Mouse (Mus musculus): ENCODE results near the gene Trrap.
A peak's percentile ranks its signal among the peaks of the same experiment; 100 is the strongest.

The Trrap gene

DNA sequence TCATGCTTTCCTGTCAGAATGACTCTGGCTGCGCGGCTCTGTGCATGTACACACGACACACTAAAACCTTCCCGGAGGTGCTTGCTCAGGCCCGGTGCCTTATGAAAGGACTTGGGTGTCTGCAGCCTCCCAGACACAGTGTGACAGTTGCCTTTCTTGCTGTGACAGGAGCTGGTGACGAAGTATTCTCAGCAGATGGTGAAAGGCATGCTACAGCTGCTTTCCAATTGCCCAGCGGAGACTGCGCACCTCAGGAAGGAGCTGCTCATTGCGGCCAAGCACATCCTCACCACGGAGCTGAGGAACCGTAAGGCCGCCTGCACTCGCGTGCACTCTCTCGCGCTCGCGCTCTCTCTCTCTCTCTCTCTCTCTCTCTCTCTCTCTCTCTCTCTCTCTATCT lies 18.9 kb downstream of the Trrap start:
- no peak for DNase-seq

DNA sequence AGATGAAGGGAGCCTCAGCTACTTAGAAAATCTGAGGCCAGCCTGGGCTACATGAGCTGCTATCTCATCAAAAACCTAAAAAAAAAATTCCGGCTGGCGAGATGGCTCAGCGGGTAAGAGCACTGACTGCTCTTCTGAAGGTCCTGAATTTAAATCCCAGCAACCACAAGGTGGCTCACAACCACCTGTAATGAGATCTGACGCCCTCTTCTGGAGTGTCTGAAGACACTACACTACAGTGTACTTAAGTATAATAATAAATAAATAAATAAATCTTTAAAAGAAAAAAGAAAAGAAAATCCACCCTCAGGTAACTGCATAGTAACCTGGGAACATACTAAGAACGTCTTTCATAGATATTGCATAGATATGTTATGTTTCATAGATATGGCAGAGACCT lies 25.8 kb downstream of the Trrap start:
- DNase-seq = no peak

DNA sequence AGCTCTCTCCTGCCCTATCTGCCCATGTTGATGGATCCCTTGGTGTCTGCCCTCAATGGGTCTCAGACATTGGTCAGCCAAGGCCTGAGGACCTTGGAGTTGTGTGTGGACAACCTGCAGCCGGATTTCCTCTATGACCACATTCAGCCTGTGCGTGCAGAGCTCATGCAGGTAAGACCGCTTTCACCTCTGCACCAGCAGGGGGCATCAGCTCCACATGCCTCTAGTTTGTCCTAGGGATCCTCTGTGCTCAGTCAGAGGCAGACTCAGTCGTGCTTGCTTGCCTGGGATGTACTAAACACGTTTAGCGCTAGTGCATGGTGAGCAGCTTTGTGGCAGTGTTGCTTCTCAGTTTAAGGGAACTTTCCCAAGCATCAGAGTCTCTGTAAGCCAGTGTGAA lies 27.2 kb downstream of the Trrap start:
- DNase-seq = peak; percentile 30 to 57

DNA sequence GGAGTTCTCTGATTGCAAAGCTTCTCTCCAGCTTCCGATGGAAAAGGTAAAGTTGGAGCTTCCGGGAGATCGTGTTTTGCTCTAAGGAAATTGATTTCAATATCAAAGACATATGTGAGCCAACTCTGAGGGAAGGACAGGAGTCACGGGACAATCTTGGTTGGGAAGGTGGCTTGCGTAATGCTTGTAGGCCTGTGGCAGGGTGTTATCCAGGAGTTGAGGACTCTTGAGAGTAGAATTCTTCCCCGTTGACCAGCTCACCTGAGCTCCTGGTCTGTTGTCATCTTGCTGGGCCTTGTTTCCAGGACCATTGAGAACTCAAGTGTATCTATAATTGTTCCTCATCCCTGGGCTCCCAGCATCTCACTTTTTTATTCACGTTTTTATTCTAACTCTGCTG lies 29.6 kb downstream of the Trrap start:
- no peak for DNase-seq

DNA sequence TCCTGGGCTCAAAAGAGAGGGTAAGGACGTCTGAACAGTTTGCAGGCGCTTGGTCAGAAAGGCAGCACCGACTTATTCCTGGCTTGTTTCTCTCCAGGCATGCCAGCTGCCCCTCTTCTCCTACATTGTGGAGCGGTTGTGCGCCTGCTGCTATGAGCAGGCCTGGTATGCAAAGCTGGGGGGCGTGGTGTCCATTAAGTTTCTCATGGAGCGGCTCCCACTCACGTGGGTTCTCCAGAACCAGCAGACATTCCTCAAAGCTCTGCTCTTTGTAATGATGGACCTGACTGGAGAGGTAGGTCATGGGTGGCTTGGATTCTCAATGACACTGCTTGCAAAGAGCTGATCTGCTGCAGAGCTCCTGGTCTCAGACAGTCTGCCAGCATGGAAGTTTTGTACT lies 35.5 kb downstream of the Trrap start:
- no peak for DNase-seq

DNA sequence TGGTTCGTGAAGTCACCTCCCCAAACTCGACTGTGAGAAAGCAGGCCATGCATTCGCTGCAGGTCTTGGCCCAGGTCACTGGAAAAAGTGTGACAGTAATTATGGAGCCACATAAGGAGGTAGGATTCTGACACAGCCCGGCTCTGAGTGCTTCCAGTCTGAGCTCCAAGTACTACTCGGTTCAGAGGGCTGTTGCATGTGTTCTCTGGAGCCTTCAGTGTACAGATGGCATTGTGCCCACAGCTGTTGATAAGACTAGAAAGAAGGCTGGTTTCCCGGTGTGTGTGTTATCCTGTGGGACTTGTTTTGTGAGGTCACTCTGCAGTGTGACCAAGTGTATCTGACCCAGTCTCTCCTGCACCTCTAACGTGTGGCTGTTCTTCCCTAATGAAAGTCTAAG lies 36.6 kb downstream of the Trrap start:
- DNase-seq = no peak

DNA sequence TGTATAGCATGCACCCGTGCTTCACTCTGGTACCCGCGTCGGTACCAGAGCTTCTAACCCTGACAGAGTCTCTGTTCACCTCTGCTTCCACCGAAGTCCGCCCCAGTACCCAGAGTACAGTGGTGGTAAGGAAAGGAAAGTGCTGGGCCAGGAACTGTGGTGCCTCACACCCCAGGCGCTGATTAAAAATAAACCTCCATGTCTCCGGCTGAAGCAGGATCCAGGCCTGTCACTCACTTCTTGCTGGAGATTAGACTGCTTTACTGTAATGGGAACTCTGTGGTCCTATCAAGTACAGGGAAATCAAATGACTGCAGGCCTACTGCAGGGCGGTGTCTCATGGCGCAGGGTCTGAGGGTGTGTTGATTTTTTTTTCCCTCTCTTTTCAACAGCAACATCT lies 39.4 kb downstream of the Trrap start:
- no peak for DNase-seq

DNA sequence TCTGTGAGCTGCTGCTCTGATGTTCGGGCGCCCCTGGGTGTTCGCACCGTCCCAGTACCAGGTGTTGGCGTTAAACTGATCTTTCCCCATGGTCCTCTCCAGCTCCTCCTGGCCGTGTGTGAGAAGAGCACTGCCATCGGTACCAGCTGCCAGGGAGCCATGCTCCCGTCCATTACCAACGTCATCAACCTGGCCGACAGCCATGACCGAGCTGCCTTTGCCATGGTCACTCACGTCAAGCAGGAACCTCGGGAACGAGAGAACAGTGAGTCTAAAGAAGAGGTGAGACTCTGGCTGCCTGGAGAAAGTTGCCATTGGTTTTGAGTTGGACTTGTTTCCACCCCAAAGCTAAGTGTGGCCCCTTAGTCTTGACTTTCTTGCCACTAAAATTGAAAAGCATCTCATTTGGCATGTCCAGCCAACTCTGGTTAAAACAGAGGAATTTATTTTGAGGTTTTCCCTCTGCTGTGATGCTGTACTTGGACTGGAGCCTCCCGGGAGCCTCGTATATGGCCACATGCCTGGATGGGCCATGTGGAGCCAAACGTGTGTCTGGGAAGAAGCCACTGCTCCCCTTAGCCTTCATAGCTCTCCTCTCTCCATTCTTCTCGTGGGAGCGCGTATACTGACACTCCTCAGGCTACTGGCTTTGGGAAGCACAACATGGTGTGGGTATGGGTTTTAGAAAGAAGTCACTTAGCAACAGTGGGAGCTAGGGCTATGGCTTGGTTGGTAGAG lies 61.0 kb downstream of the Trrap start:
- DNase-seq = peak; percentile 69 to 82

DNA sequence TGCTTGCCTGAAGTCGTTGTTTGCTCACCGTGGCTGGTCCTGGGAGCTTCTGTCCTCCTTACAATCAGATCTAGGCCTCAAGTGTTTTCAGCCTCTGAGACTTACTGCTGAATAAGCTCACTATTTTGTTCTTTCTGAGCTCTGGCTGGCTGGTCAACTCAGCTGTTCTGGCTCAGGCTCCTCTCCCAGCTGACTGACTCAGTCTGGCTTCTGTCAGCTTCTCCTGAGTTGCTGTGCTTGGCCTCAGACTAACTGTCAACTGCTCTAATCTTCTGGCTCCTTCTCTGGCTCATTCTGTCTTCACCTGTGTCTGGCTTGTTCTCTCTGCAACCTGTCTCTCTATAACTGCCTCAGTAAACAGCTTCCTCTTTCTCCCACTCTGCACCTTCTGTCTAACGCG lies 62.1 kb downstream of the Trrap start:
- no peak for DNase-seq

DNA sequence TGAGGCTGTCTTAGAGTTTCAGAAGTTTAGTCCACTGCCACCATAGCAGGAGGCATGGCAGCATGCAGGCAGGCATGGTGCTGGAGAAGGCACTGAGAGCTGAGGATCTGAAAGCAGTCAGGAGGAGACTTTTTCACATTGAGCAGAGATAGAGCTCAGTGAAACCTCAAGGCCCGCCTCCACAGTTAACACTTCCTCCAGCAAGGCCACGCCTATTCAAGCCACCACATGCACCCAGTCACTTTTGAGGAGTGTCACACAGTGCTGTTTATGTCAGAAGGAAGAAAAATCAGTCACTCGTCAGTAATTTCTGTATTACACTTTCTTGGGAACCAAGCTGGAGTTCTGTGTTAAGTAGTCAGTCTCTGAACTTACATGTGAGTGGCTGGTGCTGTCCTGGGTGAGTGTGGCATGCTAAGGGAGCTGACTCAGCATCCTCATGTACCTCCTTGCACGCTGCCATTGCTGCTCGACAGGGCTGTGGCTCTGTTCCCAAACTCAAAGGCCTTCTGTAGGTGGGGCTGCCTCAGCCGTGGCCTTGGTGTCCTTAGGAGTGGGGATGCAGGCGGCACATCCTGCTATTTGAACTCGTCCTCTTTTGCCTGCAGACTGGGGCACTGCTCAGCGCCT lies 64.4 kb downstream of the Trrap start:
- DNase-seq = no peak

DNA sequence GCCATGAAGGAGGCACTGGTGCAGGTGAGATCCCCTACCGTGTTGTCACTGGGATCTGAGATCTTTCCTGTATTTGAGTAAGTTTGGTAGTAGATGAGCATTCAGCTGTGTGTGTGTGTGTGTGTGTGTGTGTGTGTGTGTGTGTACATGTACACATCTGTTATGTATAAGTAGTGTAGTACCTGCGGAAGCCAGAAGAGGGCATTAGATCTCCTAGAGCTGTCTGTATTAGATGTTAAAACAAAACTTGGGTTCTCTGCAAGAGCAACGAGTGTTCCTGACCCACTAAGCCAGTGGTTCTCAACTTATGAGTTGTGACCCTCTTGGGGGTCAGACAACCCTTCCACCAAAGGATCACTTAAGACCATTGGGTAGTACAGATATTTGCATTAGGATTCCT lies 68.6 kb downstream of the Trrap start:
- DNase-seq = peak in 1 of 2 experiments; percentile 48

DNA sequence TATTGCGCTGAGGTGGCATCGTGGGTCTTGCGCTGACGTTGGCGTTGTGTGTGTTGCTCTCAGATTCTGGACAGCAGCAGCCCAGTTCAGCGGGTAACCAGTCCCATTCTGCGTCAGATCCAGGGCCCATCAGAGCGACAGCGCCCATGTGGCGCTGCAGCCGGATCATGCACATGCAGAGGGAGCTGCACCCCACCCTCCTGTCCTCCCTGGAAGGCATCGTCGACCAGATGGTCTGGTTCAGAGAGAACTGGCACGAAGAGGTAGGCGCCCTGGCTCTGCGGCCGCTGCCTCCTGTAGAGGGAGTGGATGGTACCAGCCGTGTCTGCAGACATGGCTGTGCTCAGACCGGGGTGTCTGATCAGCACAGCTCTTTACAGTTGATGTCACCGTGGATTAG lies 77.8 kb downstream of the Trrap start:
- DNase-seq = peak; percentile 82 to 83

DNA sequence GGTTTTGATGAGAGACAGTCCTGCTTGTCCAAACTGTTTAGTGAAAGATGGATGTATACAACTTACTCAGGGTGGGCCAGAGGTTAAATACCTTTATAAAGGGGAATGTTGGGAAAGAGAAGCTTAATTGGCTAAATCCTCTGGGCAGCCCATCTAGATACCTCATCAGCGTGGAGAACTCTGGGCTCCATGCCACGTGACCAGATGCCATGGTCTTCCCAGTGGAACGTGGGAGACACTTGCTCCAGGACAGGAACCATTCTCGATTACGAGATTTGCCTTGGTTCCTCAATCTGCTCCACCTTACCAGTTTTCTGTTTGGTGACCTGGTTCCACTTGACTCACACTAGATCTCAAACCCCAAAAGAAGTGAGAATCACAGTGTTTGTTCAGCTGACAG lies 81.2 kb downstream of the Trrap start:
- DNase-seq = peak in 1 of 2 experiments; percentile 70

DNA sequence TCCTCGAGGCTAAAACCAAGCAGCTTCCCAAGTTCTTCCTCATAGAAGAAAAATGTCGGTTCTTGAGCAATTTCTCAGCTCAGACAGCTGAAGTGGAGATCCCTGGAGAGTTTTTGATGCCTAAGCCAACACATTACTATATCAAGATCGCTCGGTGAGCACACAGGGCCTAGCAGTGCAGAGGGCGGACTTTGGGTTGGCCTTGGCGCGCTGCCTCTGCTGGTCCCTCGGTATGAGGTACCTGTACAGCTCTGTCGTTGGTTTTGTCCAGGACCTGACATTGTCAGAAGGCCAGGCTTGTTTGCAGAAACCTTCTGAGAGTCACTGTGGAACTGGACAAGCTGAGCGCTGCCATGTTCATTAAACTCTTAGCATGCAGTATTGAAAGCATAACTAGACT lies 82.4 kb downstream of the Trrap start:
- no peak for DNase-seq

DNA sequence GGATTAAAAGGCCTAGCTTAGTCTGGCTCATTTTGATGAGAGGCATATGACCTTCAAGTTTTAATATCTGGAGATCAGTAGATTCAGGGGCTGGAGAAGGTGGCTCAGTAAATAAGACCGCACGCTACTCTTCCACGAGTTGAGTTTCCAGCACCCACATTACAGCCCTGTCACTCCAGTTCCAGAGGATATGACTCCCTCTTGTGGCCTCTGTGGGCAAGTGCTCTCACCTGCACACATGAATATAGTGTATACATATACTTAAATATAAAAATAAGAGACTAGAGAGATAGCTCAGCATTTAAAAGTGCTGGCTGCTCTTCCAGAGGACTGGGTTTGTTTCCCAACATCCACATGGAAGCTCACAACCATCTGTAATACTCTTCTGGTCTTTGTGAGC lies 84.3 kb downstream of the Trrap start:
- DNase-seq = no peak

DNA sequence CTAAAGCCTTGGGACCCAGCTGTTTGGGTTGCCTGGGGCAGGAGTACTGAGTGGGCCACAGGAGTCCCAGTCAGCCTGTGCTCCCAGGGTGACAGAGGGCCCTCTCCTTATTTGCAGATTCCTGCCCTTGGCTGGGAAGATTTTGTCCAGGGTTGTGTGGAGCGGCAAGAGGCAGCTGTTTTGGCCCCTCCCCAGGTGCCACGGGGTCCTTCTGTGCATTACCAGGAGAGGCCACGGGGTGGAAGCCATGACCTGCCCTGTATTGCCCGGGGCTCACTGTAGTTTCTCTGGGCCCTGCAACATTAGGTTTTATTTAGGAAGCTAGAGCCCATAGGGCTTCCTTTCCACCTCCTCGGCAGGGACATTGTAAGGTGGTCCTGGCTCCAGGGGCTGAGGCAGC lies 86.4 kb downstream of the Trrap start:
- DNase-seq = no peak

DNA sequence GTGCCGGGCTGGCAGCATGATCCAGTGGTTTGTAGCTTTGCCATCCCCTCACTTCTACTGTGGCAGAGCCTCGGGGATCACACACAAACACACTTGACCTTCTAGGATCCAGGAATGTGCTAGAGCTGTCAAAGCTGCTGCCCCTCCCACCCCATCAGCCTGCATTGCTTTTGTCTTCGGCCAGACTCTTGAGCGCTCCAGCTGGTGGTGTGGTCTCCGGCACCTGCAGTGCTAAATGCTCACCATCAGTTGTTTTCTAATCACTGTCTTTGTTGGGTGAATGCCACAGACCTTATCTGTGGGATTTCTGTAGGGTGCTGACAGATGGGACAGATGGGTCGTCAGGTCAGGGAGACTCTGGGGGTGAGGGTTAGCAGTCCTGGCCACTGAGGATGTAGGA lies 88.4 kb downstream of the Trrap start:
- DNase-seq = no peak

DNA sequence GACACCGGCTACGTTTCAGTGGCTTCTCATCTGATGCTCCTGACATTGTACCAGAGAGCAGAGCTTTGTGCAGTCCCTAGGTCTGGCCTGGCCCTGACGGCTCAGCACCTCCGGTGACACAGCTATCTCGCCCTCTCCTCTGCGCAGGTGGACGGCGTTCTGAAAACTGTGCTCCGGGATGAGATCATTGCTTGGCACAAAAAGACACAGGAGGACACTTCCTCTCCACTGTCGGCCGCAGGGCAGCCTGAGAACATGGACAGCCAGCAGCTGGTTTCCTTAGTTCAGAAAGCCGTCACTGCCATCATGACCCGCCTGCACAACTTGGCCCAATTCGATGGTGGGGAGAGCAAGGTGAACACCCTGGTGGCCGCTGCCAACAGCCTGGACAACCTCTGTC lies 91.0 kb downstream of the Trrap start:
- no peak for DNase-seq

DNA sequence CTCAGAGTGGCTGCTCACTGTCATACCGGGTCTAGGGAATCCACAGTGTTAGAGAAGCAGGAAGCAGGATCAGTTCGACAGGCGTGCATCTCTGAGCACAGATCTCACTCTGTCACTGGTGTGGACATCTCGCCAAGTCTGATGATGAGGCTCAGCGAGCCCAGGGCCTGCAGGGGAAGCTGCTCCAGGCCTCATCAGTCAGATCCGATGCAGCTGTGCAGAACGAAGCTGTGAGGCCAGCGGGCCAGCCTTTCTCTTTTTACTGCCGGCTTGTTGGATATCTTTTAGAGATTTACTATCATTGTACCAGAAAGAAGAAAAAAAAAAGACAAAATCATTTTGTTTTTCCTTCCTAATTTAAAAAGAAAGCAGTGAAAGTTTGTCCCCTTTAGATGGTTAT lies 91.8 kb downstream of the Trrap start:
- DNase-seq = no peak

DNA sequence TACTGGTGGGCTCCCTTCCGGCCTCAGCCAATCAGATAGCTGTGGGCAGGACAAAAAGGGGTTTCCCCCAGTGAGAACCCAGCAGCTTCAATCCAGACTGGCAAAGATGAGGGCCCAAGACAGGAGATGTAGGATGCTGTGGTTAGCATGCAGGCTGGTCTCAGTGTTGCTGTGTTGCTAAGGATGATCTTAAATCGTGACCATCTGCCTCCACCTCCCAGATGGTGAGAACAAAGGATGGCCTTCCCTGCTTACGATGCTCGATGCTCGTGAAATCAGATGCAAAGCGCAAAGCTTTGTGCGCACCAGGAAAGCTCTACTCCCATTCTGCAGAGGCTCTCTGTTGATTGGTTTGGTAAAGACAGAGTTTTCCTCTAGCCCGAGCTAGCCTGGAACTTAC lies 93.4 kb downstream of the Trrap start:
- no peak for DNase-seq

DNA sequence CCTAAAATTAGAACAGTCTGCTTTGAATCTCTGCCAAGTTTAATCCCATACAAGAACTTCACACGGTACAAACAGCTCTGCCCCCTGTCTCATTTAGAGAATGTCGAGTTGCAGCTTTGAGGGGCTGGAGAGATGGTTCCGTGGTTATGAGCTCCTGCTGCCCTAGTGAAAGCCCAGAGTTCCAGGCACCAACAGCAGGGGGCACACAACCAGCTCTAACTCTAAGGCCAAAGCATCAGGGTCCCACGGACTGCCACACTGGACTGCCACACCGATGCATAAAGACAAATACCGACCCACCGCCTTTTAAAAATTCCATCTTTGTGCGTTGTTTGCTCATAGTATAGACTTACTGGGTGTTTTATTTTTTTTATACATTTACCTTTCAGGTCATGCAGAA lies 99.4 kb downstream of the Trrap start:
- no peak for DNase-seq

DNA sequence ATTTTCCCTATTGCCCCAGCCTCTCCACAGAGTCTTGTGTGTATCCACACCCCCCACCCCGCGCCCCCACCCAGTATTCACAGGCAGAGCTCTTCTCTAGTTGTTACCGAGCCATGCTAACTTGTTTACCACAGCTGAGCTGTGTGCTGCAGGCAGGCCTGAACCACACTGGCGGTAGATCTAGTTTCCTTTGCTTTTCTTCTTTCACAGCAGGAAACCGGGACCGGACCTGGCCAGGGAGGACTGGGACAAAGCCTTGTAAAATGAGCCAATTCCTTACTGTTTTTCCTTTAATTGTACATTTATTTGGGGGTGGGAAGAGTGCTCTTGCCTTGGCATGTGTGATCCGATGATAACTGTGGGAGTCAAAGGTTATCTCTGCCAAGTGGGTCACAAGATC lies 101.9 kb downstream of the Trrap start:
- DNase-seq = no peak

DNA sequence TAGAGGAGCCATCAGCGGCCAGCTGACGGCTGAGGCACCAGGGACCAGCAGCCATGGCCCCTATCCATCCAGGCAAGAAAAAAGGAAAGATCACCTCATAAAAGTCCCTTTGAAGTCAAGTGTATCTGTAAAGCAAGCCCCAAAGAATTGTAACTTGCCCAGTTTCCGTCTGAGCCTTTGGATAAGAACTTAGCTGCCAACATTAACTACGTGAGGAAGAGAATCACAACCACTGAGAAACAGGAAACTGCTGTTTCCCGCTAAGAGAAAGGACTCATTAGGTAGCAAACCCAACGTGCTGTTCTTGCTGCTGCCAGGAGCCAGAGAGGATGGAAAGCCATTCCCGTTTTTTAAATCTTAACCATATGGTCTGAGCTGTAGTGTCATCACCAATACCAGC lies 103.2 kb downstream of the Trrap start:
- no peak for DNase-seq

DNA sequence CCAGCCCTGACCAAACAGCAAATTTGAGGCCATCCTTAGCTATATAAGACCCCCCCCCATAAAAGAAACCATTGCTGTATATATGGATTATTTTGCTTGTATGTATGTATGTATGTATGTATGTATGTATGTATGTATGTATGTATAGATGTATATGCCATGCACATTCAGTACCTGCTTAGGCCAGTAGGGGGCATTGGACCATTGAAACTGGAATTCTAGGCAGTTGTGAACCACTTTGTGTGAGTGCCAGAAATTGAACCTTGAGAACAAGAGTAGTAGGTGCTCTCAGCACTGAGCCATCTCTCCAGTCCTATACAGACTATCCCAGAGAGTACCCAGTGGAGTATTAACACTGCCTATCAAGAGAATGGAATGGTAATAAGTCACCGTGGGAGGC lies 104.2 kb downstream of the Trrap start:
- no peak for DNase-seq

DNA sequence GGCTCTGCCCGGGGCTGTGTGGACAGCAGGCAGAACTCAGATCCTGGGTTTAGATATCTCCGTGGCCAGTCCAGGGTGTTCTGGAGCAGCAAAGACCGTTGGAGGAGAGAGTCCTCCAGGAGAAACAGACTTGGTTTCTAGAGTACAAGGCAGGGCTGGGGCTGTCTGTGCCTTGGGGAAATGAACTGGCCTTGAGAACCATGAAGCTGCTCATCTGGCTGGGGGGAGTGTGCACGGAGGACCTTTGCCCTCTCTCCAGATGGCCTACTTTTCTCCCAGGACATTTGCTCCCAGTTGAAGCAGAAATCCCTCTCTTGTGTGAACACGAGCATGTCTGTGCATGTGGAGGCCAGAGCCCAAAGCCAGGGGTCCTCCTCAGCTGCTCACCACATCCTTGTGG lies 104.8 kb downstream of the Trrap start:
- no peak for DNase-seq
